Mouse (Mus musculus): ENCODE results near the gene Sash1. TPM values are rescaled to one million over a fixed set of nuclear protein-coding genes. Genes with fewer than 3 reads are reported as not detected.

Sash1 gene
- polyA plus RNA-seq, 1 experiment: 2.1 TPM

GRCm38 (mm10) chr10:8685269-8685668 lies 200.6 kb downstream of the Sash1 start:
- Histone ChIP-seq H3K27me3 (replicated peaks) (no peaks in the 10 kb centered on the region), H3K9me3 (peaks cover 30% of the 10 kb centered on the region), H3K36me3 (replicated peaks; ENCODE audit: low read length) (no peaks in the 10 kb centered on the region), H3K4me3 (replicated peaks) (no peak overlapping the region), H3K4me1 (no peaks in the 10 kb centered on the region)
- TF ChIP-seq FLI1 (IDR thresholded peaks at IDR 0.05; ENCODE audit: low read length) (no peak), GATA1 (IDR thresholded peaks at IDR 0.05; ENCODE audit: borderline replicate concordance, low read length) (no peak)

DNA sequence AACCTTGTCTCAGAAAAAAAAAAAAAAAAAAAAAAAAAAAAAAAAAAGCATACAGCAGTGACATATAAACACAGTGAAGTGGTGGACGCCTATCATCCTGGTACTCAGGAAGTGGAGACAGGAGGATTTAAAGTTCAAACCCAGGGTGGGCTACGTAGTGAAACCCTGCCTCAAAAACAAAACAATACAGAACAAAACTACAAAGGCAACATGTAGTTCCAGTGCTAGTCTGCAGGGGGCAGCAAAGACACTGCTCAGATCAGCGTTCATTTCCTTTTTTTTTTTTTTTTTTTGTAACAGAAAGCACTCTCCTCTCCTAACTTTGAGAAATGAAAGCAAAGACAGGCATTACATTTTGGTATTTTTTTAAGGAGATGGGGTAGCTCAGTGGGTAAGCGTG lies 203.0 kb downstream of the Sash1 start:
- Histone ChIP-seq H3K36me3 (replicated peaks; ENCODE audit: low read length) (no peaks in the 10 kb centered on the region), H3K4me3 (replicated peaks) (peak overlapping the region; percentile 64), H3K27me3 (replicated peaks) (no peaks in the 10 kb centered on the region), H3K9me3 (peaks cover 17% of the 10 kb centered on the region), H3K4me1 (no peaks in the 10 kb centered on the region)
- TF ChIP-seq GATA1 (IDR thresholded peaks at IDR 0.05; ENCODE audit: borderline replicate concordance, low read length) (no peak), FLI1 (IDR thresholded peaks at IDR 0.05; ENCODE audit: low read length) (no peak)

DNA sequence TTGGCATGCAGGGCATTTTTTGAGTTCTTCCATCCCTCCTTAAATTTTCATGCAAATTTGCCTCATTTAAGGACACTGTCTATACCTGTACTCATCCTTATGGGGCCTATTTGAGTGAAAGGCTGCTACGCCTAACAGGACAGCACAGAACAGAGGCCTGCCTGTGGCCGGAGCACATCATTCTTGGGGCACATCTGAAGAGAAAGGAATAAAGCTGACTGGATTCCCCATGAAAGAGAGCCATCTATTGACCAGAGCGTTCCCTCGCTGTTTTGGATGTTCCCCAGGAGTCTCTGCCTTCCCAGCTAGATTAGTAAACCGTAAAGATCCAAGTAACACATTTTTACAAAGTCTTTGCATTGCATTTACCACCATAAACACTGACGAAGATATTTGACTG lies 203.5 kb downstream of the Sash1 start:
- Histone ChIP-seq H3K4me3 (replicated peaks) (no peak overlapping the region), H3K4me1 (no peaks in the 10 kb centered on the region), H3K9me3 (peaks cover 16% of the 10 kb centered on the region), H3K27me3 (replicated peaks) (no peaks in the 10 kb centered on the region), H3K36me3 (replicated peaks; ENCODE audit: low read length) (no peaks in the 10 kb centered on the region)
- TF ChIP-seq GATA1 (IDR thresholded peaks at IDR 0.05; ENCODE audit: borderline replicate concordance, low read length) (no peak), FLI1 (IDR thresholded peaks at IDR 0.05; ENCODE audit: low read length) (no peak)

DNA sequence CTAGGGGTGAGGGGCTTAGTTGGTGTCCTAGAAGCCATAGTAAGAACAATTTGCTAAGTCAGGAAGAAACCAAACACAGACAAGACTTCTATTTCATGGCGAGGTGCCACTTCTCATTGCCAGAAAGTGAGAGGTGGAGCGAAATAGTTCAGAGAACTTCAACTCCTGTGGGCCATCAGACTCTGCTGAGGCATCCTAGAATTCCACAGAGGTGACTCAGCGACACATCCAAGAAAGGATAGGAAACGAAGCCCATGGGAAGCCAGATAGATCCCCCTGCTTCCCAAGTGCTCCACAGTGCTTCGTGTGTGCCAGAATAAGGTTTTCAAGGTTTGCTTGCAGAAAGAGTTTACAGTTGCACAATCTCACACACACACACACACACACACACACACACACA lies 209.1 kb downstream of the Sash1 start:
- H3K27me3 ChIP-seq (replicated peaks): no peaks in the 10 kb centered on the region
- TF ChIP-seq GATA1 (IDR thresholded peaks at IDR 0.05; ENCODE audit: borderline replicate concordance, low read length): no peak
- no peak for TF ChIP-seq FLI1 (IDR thresholded peaks at IDR 0.05; ENCODE audit: low read length)
- no peaks in the 10 kb centered on the region for H3K9me3 ChIP-seq

More for the DNA sequence above, 209.1 kb downstream of the Sash1 start:
- Histone ChIP-seq H3K4me3 (replicated peaks) (no peak overlapping the region), H3K36me3 (replicated peaks; ENCODE audit: low read length) (no peaks in the 10 kb centered on the region), H3K4me1 (no peaks in the 10 kb centered on the region)
